23 mouse cellular contexts compared by ENCODE assay signal in genomic region chr10:6298682-6299081, GRCm38 (mm10).
A peak's percentile ranks its signal among the peaks of the same experiment; 100 is the strongest.
DNase-seq lines count a peak whose midpoint lies in the region; ATAC-seq and TF ChIP-seq lines count a peak whose summit lies in the region.
"Had no signal": no experiment of that assay in that cellular context is flagged by ENCODE, and none has a peak within 500 bp of the region (broad histone marks: within the 10 kb centered on the region; RNA-seq: fewer than 3 reads in every experiment).

No protein-coding gene starts in this region.

- H3K9ac ChIP-seq in forebrain, postnatal 0 days, result no peak overlapping the region
- H3K9ac ChIP-seq: embryonic facial prominence, embryonic 12.5 days; hindbrain, embryonic 12.5 days; limb, embryonic 12.5 days; liver, embryonic 12.5 days; neural tube, embryonic 15.5 days had no signal

- H3K4me1 ChIP-seq in forebrain, postnatal 0 days (ENCODE audit: insufficient read depth), result no peaks in the 10 kb centered on the region
- H3K4me1 ChIP-seq: embryonic facial prominence, embryonic 12.5 days; hindbrain, embryonic 12.5 days; limb, embryonic 12.5 days; liver, embryonic 12.5 days; megakaryocyte, embryonic 14.5 days; neural tube, embryonic 15.5 days had no signal

- DNase-seq in cerebellum, postnatal 4 days (ENCODE audit: low spot score in 2 of 2), result no peak
- DNase-seq in brain, adult 2 months (ENCODE audit: low read depth, low spot score), result peak; percentile 64
- DNase-seq in cerebellum, adult 9-10 months, result peak; percentile 52
- peak; percentile 13 for DNase-seq in forebrain, postnatal 0 days
- no peak for DNase-seq in right cerebral cortex, postnatal 10 days (ENCODE audit: low spot score in 2 of 2)
- DNase-seq: adrenal gland, adult 8-10 months; heart, postnatal 10 days; kidney, adult 18-20 months; lung, adult 2 months; thymus, adult 2 months had no signal

- no peak for TF ChIP-seq CTCF in forebrain, postnatal 0 days (IDR thresholded peaks at IDR 0.05; ENCODE audit: low read depth)

- no peak overlapping the region for H3K4me2 ChIP-seq in forebrain, postnatal 0 days (ENCODE audit: low read depth)
- H3K4me2 ChIP-seq: embryonic facial prominence, embryonic 12.5 days; heart, embryonic 11.5 days; hindbrain, embryonic 12.5 days; limb, embryonic 12.5 days; liver, embryonic 12.5 days; neural tube, embryonic 15.5 days had no signal

- H3K36me3 ChIP-seq in forebrain, postnatal 0 days (ENCODE audit: insufficient read depth), result no peaks in the 10 kb centered on the region
- H3K36me3 ChIP-seq: embryonic facial prominence, embryonic 12.5 days; hindbrain, embryonic 12.5 days; limb, embryonic 12.5 days; liver, embryonic 12.5 days; neural tube, embryonic 15.5 days had no signal

- H3K27me3 ChIP-seq in forebrain, postnatal 0 days (ENCODE audit: insufficient read depth, low read length), result no peaks in the 10 kb centered on the region
- H3K27me3 ChIP-seq: embryonic facial prominence, embryonic 12.5 days; hindbrain, embryonic 12.5 days; limb, embryonic 12.5 days; liver, embryonic 12.5 days; megakaryocyte, embryonic 14.5 days; neural tube, embryonic 15.5 days had no signal

- peak; percentile 65; the same call in 1 of the 2 replicates for ATAC-seq in cerebellum, adult (ENCODE audit: insufficient number of reproducible peaks, low FRiP score, low TSS enrichment)
- no peak for ATAC-seq in forebrain, postnatal 0 days
- ATAC-seq in megakaryocyte-erythroid progenitor cell, adult 5-6 weeks (replicated peaks; ENCODE audit: low FRiP score, low TSS enrichment, poor library complexity, severe bottlenecking), result no peak
- no peak for ATAC-seq in erythroblast, adult 5-6 weeks (replicated peaks; ENCODE audit: low FRiP score, poor library complexity, severe bottlenecking)
- ATAC-seq: liver, embryonic 12.5 days; midbrain, embryonic 16.5 days had no signal

- H3K4me3 ChIP-seq in forebrain, postnatal 0 days (ENCODE audit: low read depth, low read length), result no peak overlapping the region
- H3K4me3 ChIP-seq: embryonic facial prominence, embryonic 12.5 days; hindbrain, embryonic 12.5 days; layer of hippocampus, adult 2 months; limb, embryonic 12.5 days; liver, embryonic 12.5 days; megakaryocyte, embryonic 14.5 days; neural tube, embryonic 15.5 days had no signal

- 33% methylated on average over 2 of the region's 2 CpGs for WGBS in forebrain, postnatal 0 days

- no peak overlapping the region for H3K27ac ChIP-seq in forebrain, postnatal 0 days (ENCODE audit: low read depth, low read length)
- H3K27ac ChIP-seq: embryonic facial prominence, embryonic 12.5 days; hindbrain, embryonic 12.5 days; kidney, postnatal 0 days; layer of hippocampus, adult 2 months; limb, embryonic 12.5 days; liver, embryonic 12.5 days; neural tube, embryonic 15.5 days had no signal

- H3K9me3 ChIP-seq in forebrain, postnatal 0 days (ENCODE audit: low read length), result no peaks in the 10 kb centered on the region
- H3K9me3 ChIP-seq: embryonic facial prominence, embryonic 12.5 days; hindbrain, embryonic 12.5 days; limb, embryonic 12.5 days; liver, embryonic 12.5 days; megakaryocyte, embryonic 14.5 days; neural tube, embryonic 15.5 days had no signal

Comparison
In these comparisons a context has a peak if more than half of its experiments do, and no peak if none do; other contexts are left out.
1. DNase-seq: peak in brain, adult 2 months (single experiment), cerebellum, adult 9-10 months (single experiment) and forebrain, postnatal 0 days (single experiment); none in cerebellum, postnatal 4 days (0 of 2) and right cerebral cortex, postnatal 10 days (0 of 2).